In genomic region chr2:59733410-59733809, GRCm38 (mm10) we compare ENCODE assay signal across 23 mouse cellular contexts.
A peak's percentile ranks its signal among the peaks of the same experiment; 100 is the strongest.
DNase-seq lines count a peak whose midpoint lies in the region; ATAC-seq and TF ChIP-seq lines count a peak whose summit lies in the region.
"Had no signal": no experiment of that assay in that cellular context is flagged by ENCODE, and none has a peak within 500 bp of the region (broad histone marks: within the 10 kb centered on the region; RNA-seq: fewer than 3 reads in every experiment).

No protein-coding gene starts in this region.

- peaks cover 3% of the 10 kb centered on the region; the same call in 1 of the 2 replicates for H3K4me1 ChIP-seq in intestine, embryonic 14.5 days (replicated peaks; ENCODE audit: control insufficient read depth, insufficient read depth, low read length)
- H3K4me1 ChIP-seq in intestine, embryonic 16.5 days (ENCODE audit: control insufficient read depth, insufficient read depth, low read length): no peaks in the 10 kb centered on the region; the same call in 1 of the 2 replicates
- H3K4me1 ChIP-seq in kidney, postnatal 0 days (replicated peaks; ENCODE audit: insufficient read depth, low read length): peaks cover 8% of the 10 kb centered on the region; the same call in 1 of the 2 replicates
- peaks cover 21% of the 10 kb centered on the region for H3K4me1 ChIP-seq in lung, embryonic 15.5 days
- H3K4me1 ChIP-seq in embryonic fibroblast, embryonic 13.5 days (ENCODE audit: control insufficient read depth, insufficient read depth, low read length): peaks cover 13% of the 10 kb centered on the region

- H3K9ac ChIP-seq in intestine, embryonic 14.5 days (ENCODE audit: low read length): no peak overlapping the region
- no peak overlapping the region for H3K9ac ChIP-seq in intestine, embryonic 16.5 days (ENCODE audit: low read depth, low read length)
- no peak overlapping the region for H3K9ac ChIP-seq in kidney, postnatal 0 days (ENCODE audit: low read depth, low read length)
- no peak overlapping the region for H3K9ac ChIP-seq in lung, embryonic 15.5 days
- H3K9ac ChIP-seq: embryonic facial prominence, embryonic 13.5 days; forebrain, embryonic 13.5 days; forebrain, postnatal 0 days; heart, embryonic 13.5 days; hindbrain, embryonic 14.5 days had no signal

- TF ChIP-seq CTCF in kidney, postnatal 0 days (IDR thresholded peaks at IDR 0.05; ENCODE audit: low read depth): no peak
- TF ChIP-seq CTCF in embryonic fibroblast, embryonic 13.5 days (IDR thresholded peaks at IDR 0.05; ENCODE audit: borderline replicate concordance, insufficient read depth, low read length): no peak

- no peak overlapping the region for H3K4me2 ChIP-seq in intestine, embryonic 14.5 days (ENCODE audit: low read length)
- no peak overlapping the region for H3K4me2 ChIP-seq in intestine, embryonic 16.5 days (ENCODE audit: low read depth, low read length)
- no peak overlapping the region for H3K4me2 ChIP-seq in kidney, postnatal 0 days (ENCODE audit: low read length)
- no peak overlapping the region for H3K4me2 ChIP-seq in lung, embryonic 15.5 days
- H3K4me2 ChIP-seq: embryonic facial prominence, embryonic 13.5 days; forebrain, embryonic 13.5 days; heart, embryonic 13.5 days; hindbrain, embryonic 14.5 days had no signal

- H3K4me3 ChIP-seq in intestine, embryonic 14.5 days (ENCODE audit: low read depth, low read length): no peak overlapping the region
- no peak overlapping the region for H3K4me3 ChIP-seq in intestine, embryonic 16.5 days (ENCODE audit: low read length)
- no peak overlapping the region for H3K4me3 ChIP-seq in kidney, postnatal 0 days (replicated peaks; ENCODE audit: low read depth, low read length)
- no peak overlapping the region for H3K4me3 ChIP-seq in lung, embryonic 15.5 days
- no peak overlapping the region for H3K4me3 ChIP-seq in embryonic fibroblast, embryonic 13.5 days (ENCODE audit: insufficient read depth, low read length)
- H3K4me3 ChIP-seq: embryonic facial prominence, embryonic 13.5 days; forebrain, embryonic 13.5 days; gastrocnemius, adult 2 months; heart, embryonic 13.5 days had no signal

- no peaks in the 10 kb centered on the region for H3K36me3 ChIP-seq in intestine, embryonic 14.5 days (ENCODE audit: control insufficient read depth, insufficient read depth, low read length)
- no peaks in the 10 kb centered on the region for H3K36me3 ChIP-seq in intestine, embryonic 16.5 days (ENCODE audit: control insufficient read depth, insufficient read depth, low read length)
- no peaks in the 10 kb centered on the region for H3K36me3 ChIP-seq in kidney, postnatal 0 days (ENCODE audit: insufficient read depth, low read length)
- H3K36me3 ChIP-seq in lung, embryonic 15.5 days: 0 out of 2 replicates have a peak, but pooled peaks cover 7% of the 10 kb centered on the region

- no peaks in the 10 kb centered on the region for H3K9me3 ChIP-seq in intestine, embryonic 14.5 days (ENCODE audit: control insufficient read depth, low read length)
- no peaks in the 10 kb centered on the region for H3K9me3 ChIP-seq in intestine, embryonic 16.5 days (ENCODE audit: control insufficient read depth, low read length)
- H3K9me3 ChIP-seq in kidney, postnatal 0 days (replicated peaks; ENCODE audit: low read length): no peaks in the 10 kb centered on the region
- no peaks in the 10 kb centered on the region for H3K9me3 ChIP-seq in lung, embryonic 15.5 days
- H3K9me3 ChIP-seq: embryonic facial prominence, embryonic 13.5 days; forebrain, embryonic 13.5 days had no signal

- no peak for DNase-seq in intestine, embryonic 14.5 days (ENCODE audit: low spot score)
- DNase-seq in kidney, postnatal 0 days (ENCODE audit: low spot score): peak; percentile 72
- no peak for DNase-seq in kidney, adult 11 months
- no peak for DNase-seq in lung, postnatal 25 days (ENCODE audit: low spot score)
- DNase-seq in frontal cortex, postnatal 36 days (ENCODE audit: low spot score in 2 of 2): no peak
- DNase-seq: adrenal gland, postnatal 14 days; cerebellum, adult 11-12 months; cerebellum, adult 9-11 months; cerebellum, postnatal 36 days; forebrain, postnatal 0 days; gastrocnemius, adult 2 months; gastrocnemius, postnatal 25 days; heart, postnatal 4 days had no signal

- TF ChIP-seq POLR2A in embryonic fibroblast, embryonic 13.5 days (IDR thresholded peaks at IDR 0.05; ENCODE audit: low read depth, low read length): no peak

- 54% methylated on average over 5 of the region's 5 CpGs for WGBS in intestine, embryonic 14.5 days
- 58% methylated on average over 5 of the region's 5 CpGs for WGBS in intestine, embryonic 16.5 days
- WGBS in kidney, postnatal 0 days: 55% methylated on average over 5 of the region's 5 CpGs
- 44% methylated on average over 5 of the region's 5 CpGs for WGBS in lung, embryonic 15.5 days

- no peaks in the 10 kb centered on the region for H3K27me3 ChIP-seq in intestine, embryonic 14.5 days (replicated peaks; ENCODE audit: control insufficient read depth, insufficient read depth, low read length)
- H3K27me3 ChIP-seq in intestine, embryonic 16.5 days (replicated peaks; ENCODE audit: control insufficient read depth, insufficient read depth, low read length): no peaks in the 10 kb centered on the region
- H3K27me3 ChIP-seq in kidney, postnatal 0 days (ENCODE audit: insufficient read depth, low read length): no peaks in the 10 kb centered on the region
- no peaks in the 10 kb centered on the region for H3K27me3 ChIP-seq in lung, embryonic 15.5 days
- H3K27me3 ChIP-seq: CH12.LX; embryonic facial prominence, embryonic 13.5 days; forebrain, embryonic 13.5 days; heart, embryonic 13.5 days; Patski had no signal

- ATAC-seq in intestine, embryonic 14.5 days (replicated peaks; ENCODE audit: low FRiP score, low TSS enrichment, low read depth): no peak
- no peak for ATAC-seq in intestine, embryonic 16.5 days
- ATAC-seq in kidney, postnatal 0 days (replicated peaks; ENCODE audit: low FRiP score, low read depth): no peak
- peak; percentile 50; the same call in 1 of the 2 replicates for ATAC-seq in lung, embryonic 15.5 days (ENCODE audit: borderline replicate concordance, extremely low read depth, low FRiP score, low TSS enrichment)
- ATAC-seq: activated CD4-positive, CD25-positive, alpha-beta regulatory T cell, adult 4 months; forebrain, embryonic 13.5 days; forebrain, postnatal 0 days; Patski had no signal

- H3K27ac ChIP-seq in intestine, embryonic 14.5 days (ENCODE audit: low read depth): peak overlapping the region; percentile 45; the same call in 1 of the 2 replicates
- H3K27ac ChIP-seq in intestine, embryonic 16.5 days (ENCODE audit: low read length): no peak overlapping the region
- peak overlapping the region; percentile 62 for H3K27ac ChIP-seq in kidney, postnatal 0 days
- peak overlapping the region; percentile 69 for H3K27ac ChIP-seq in lung, embryonic 15.5 days
- peak overlapping the region; percentile 17 for H3K27ac ChIP-seq in embryonic fibroblast, embryonic 13.5 days (ENCODE audit: insufficient read depth, low read length)
- H3K27ac ChIP-seq: embryonic facial prominence, embryonic 13.5 days; forebrain, embryonic 13.5 days; gastrocnemius, adult 2 months; heart, embryonic 13.5 days; hindbrain, embryonic 14.5 days had no signal
